Mouse (Mus musculus) layer of hippocampus, adult 9-10 months (tissue): Measurements from ENCODE around the gene Gm20696.

Experiments
- DNase-seq: peaks from one replicate; pipeline ENCODE4 v3.0.0; 2022; ENCODE audit warnings: low spot score

The Gm20696 gene

GRCm38 (mm10) chr6:99666318-99667171 is at the start of gene Gm20696, which contains the start of gene Eif4e3:
Gene Gm20696 (minus strand): TSS chr6:99666797.
Gene Eif4e3 (minus strand): TSS chr6:99666771.
- no peak for DNase-seq

GRCm38 (mm10) chr6:99715913-99716312 is 49.3 kb upstream of the Gm20696 start:
- DNase-seq, result no peak

DNA sequence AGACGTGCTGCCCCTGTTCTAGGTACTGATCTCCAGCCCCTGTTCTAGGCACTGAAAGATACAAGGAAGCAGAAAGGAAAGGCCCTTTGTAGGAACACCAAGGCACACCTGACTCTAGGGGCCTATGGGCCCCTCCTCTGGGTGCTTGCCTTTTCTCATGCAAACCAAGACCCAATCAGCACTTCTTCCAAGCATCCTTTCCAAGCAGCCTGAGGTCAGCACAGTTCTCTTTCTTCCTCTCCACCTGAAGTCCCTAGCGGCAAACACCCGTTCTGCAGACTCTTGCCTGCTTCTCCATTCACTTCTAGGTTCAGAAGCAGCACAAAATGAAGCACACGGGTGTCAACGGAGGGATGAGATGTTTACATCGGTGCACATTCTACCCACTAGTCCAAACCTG is 48.6 kb upstream of the Gm20696 start:
- no peak for DNase-seq

- no peak for DNase-seq
Measured at GRCm38 (mm10) chr6:99713256-99713655, 46.7 kb upstream of the Gm20696 start.

DNA sequence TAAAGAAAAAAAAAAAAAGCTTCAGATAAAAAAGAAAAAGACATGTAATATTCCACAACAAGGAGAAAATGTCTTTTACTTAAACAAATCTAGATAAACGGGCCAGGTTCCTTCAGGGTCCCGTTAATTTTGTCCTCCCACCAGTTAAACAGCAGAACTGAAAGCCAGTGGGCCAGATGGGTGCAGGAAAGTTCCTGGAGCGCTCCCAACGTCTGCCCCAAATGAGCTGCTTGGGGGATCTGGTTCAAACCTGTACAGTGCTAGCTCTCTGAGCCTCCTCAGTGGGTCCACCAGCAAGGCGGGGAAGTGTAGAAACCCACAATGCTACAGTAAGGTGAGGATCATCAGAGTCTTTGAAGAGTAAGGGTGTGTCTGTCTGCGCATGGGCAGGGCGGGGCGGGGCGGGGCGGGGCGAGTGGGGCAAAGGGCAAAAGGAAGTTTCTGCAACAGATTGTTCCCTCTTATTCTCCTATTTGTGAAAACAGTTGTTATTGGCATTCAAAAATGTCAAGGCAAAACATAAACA is 45.0 kb upstream of the Gm20696 start:
- no peak for DNase-seq

DNA sequence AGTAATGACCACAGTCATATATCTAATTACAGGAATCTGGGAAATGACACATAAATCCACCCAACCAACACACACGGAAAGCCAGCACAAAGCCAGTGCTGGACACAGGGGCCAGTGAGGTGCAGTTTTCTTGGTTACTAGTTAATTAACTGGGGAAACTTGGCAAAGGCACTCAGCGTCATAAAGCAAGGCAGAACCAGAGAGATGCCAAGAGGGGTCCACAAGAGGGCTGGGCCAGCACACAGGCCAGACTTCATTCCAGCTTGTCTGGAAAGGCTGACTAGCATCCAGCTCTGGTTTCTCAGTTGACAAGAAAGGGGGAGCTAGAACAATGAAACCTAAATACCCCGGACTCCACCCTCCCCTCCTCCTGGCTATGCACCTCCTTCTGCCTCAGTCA is 33.9 kb upstream of the Gm20696 start:
- no peak for DNase-seq

DNA sequence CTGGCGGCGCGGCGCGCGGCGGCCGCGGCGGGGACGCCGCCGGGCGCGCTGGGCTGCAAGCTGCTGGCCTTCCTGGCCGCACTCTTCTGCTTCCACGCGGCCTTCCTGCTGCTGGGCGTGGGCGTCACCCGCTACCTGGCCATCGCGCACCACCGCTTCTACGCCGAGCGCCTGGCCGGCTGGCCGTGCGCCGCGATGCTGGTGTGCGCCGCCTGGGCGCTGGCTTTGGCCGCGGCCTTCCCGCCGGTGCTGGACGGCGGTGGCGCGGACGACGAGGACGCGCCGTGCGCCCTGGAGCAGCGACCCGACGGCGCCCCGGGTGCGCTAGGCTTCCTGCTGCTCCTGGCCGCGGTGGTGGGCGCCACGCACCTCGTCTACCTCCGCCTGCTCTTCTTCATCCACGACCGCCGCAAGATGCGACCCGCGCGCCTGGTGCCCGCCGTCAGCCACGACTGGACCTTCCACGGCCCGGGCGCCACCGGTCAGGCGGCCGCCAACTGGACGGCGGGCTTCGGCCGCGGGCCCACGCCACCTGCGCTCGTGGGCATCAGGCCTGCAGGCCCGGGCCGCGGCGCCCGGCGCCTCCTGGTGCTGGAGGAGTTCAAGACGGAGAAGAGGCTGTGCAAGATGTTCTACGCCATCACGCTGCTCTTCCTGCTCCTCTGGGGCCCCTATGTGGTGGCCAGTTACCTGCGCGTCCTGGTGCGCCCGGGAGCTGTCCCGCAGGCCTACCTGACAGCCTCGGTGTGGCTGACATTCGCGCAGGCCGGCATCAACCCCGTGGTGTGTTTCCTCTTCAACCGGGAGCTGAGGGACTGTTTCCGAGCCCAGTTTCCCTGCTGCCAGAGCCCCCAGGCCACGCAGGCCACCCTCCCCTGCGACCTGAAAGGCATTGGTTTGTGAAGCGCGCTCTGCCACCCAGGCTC is 26.6 kb upstream of the Gm20696 start:
- no peak for DNase-seq

- no peak for DNase-seq
Measured at GRCm38 (mm10) chr6:99692206-99692915, 25.8 kb upstream of the Gm20696 start, which contains the start of gene Gpr27. Gene Gpr27 (plus strand): TSS chr6:99692679.

GRCm38 (mm10) chr6:99691666-99692205 is 25.1 kb upstream of the Gm20696 start:
- no peak for DNase-seq

GRCm38 (mm10) chr6:99688513-99688912 is 21.9 kb upstream of the Gm20696 start:
- DNase-seq, result no peak

GRCm38 (mm10) chr6:99684899-99685298 is 18.3 kb upstream of the Gm20696 start:
- DNase-seq, result no peak

DNA sequence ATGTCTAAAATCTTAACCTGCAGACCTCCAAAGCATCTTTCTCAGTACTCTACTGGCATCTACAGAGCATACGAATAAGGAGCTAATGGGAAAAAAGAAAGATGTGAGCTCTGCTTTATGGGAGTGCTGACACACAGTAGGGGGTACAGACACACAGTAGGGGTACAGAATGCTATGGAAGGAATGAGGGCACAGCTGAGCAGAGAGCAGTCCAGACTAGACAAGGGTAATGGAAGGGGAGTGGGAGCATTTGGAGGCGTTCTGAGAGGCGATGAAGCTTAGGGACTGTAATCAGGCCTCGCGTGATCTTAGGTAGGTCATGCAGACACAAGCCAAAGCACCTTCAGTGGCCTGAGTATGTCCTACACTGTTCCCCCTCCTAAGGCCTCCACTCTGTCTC is 17.4 kb upstream of the Gm20696 start:
- no peak for DNase-seq

- no peak for DNase-seq
Measured at GRCm38 (mm10) chr6:99678108-99678507, 11.5 kb upstream of the Gm20696 start.

GRCm38 (mm10) chr6:99677325-99677724 is 10.7 kb upstream of the Gm20696 start:
- no peak for DNase-seq

DNA sequence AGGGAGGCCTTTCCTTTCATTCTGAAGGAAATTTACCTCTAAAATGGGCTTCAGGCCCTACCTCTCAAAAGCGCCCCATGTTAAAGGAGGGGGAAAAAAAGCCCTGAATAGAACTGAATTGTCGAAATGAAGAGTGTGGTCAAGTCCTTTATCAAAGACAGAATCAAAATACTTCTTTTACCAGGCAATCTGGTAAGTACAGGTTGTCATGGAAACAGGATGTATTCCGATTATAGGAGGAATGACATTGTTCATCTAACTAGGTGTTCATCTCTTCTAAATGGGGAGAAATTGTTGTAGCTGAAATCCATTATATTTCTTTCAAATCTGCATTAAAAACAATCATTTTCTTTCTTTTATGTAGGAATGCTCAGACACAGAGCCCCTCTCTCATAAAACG is 7.9 kb upstream of the Gm20696 start:
- DNase-seq, result no peak

- DNase-seq, result no peak
Measured at GRCm38 (mm10) chr6:99671768-99672167, 5.2 kb upstream of the Gm20696 start.

DNA sequence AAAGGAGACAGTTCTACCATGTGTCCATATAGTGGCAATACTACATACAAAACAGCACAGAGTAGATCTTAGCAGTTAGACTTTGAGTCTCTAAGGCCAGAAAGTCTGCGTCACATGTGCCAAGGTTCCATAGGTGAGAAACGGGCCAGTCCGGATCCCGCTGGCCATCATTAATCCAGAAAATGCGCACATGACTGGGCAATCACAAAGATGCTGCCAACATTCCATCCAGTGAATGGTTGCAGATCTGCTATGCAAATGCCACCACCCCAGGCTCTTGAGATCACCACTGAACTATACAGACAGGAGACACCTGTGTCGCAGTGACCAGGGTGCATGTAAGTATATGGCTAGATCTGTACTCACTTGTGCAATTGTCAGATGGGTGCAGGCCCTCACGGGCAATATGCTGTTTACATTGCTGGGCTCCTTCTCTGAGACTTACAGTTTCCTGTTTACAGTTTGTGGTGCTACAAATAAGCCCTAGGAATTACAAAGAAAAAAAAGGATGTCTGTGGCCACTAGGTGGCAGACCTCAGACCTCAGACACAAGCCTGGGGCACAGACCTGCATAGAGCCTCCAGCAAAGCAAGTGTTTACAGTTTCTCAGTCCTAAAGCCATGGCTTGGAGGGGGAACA is 4.0 kb upstream of the Gm20696 start:
- no peak for DNase-seq

- peak; percentile 71 for DNase-seq
Measured at GRCm38 (mm10) chr6:99669481-99670325, 3.1 kb upstream of the Gm20696 start.

DNA sequence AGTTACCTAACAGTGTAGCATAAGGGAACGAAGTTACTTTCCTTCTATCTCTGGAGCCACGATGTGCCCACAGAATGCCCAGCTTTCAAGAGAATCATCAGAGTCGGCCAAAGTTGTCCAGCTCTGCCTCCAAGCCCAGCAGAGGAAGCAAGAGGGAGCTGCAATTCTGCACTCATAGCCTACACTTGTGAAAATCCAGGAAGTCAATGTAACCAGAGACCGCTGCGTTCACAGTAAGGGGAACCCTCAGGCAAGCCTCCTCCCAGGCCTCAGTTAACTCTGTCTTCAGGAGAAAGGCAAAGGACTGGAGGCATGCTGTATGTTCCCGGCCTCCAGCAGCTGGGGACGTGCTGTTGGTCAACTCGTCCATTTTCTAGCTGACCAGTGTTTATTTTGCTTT is 693 bp upstream of the Gm20696 start:
- DNase-seq, result no peak
